Mouse (Mus musculus) lung, postnatal 0 days (tissue): Measurements from ENCODE around the gene Rtn4ip1.

Experiments
- CTCF ChIP-seq: IDR thresholded peaks from 2 replicates; pipeline ENCODE4 v1.5.1; 2016; ENCODE audit warnings: antibody characterized with exemption, mild to moderate bottlenecking
- EP300 ChIP-seq: IDR thresholded peaks from 2 replicates; pipeline ENCODE4 v1.6.1; 2016; ENCODE audit warnings: antibody characterized with exemption, mild to moderate bottlenecking, control low read depth

DNA sequence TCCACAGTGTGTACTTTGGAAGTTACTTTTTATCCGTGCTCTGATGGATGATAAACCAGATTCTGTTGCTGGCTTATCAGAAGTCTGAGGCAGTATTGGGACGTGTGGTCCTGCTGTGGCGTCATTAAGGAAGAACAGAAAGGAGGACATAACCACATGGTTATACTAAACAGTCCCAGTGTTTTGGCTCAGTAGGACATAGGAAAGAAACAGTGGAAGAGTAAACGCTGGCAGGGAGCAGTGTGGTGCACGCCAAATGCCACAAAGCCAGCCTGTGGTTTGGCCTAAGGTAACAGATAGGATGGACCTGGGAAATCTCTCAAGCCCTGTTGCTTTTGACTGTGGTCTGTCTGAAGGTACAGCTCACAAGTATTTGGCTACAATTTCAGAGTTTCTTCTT is 27.0 kb downstream of the Rtn4ip1 start:
- no peak for TF ChIP-seq CTCF
- TF ChIP-seq EP300 = no peak
